Mouse (Mus musculus) thymus, postnatal 0 days (tissue): ENCODE measurements at regions not wholly inside any gene's neighbourhood (a gene's known extent, or its start where the extent isn't known, plus 50 kb on each side); places are given as distances from the start of the nearest gene placed in this dataset.
"Not testable (repeated sequence)": the region's sequence is repeated elsewhere in the genome, so short reads cannot be mapped to it uniquely, and the experiment has no call there.

ENCODE experiments used
- DNase-seq: peaks from one replicate; pipeline ENCODE4 v3.0.0-alpha.2; 2015; ENCODE audit warnings: low spot score

DNA sequence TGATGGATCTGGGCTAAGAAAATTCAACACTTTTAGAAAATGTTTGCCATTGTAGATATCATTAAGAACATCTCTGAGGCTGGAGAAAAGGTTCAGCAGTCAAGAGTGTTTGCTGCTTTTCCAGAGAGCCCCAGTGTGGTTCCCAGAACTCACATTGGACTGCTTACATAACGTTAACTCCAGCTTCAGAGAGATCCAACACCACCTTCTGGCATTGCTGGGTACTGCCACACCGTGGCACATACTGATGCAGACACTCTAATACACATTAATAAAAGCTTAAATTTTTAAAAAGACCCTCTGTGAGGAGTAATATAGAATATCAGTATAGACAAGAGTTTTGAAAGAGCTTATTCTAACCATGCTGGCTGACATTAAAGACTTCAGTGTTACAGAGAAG lies 313.6 kb upstream of the Zic4 start:
- no peak for DNase-seq

DNA sequence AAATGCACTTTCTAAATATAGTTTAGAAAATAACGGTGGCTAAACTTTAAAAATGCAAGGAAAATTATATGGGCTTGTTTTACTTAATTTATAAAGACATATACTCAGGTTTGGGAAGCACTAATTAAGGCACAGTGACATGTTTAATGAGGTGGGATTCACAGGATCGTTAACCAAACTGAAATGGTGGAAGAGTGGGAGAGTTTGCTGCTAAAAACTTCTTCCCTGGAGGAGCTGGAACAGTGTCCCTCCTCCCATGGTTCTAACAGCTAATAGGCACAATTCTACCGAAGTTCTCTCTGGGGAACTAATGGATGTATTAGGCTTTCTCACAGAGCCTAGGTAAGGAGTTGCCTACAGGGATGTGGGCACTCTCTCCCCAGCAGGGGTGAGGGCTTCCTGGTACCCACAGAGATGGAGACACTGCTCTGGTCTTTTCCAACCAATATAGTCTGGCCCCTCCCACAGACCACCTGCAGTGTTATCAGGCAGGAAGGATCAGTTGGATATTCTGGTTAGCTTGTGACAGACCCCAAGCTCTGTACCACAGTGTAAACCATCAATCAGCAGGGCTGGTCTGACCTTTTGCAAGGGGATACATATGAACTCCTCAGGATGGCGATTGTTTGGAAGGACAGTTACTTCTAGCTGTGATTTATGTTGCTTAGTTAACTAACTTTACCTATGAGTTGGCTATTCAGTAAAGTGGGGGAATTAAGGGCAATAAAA lies 309.0 kb upstream of the Zic4 start:
- DNase-seq = no peak

DNA sequence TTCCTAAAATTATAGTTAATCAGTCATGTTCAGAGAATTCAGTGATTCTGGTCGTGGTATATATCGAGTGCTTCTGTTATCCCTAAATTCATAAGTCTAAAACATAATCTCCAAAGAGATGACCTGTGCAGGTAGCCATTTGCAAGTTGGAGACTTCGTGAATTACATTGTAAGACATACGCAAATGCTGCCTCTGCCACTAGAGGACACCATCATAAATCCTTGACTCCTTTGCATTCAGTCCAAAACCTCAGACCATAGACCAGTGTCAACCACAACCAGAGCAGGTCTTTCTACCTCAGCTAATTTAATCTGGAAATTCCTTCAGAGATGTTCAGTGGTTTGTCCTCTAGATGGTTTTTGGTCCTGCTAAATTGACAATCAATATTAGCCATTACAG lies 302.8 kb upstream of the Zic4 start:
- no peak for DNase-seq

DNA sequence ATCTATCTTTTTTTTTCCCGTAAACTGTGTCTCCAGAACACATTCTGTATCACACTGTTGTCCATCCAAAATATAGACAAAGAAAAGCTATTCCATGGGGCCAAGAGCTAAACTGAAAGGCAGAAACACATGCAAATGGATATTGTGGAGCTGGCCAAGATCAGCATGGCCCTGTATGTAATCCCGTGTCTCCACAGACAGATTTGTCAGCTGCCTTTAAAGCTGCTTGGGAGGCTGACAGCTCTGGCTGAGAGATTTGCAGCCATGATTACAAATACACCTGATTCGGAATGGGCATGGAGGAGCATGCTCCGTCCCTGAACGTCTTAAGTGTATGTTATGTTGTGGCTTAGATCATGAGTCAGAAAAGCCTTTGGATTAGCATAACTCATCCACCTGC lies 292.7 kb upstream of the Zic4 start:
- no peak for DNase-seq

DNA sequence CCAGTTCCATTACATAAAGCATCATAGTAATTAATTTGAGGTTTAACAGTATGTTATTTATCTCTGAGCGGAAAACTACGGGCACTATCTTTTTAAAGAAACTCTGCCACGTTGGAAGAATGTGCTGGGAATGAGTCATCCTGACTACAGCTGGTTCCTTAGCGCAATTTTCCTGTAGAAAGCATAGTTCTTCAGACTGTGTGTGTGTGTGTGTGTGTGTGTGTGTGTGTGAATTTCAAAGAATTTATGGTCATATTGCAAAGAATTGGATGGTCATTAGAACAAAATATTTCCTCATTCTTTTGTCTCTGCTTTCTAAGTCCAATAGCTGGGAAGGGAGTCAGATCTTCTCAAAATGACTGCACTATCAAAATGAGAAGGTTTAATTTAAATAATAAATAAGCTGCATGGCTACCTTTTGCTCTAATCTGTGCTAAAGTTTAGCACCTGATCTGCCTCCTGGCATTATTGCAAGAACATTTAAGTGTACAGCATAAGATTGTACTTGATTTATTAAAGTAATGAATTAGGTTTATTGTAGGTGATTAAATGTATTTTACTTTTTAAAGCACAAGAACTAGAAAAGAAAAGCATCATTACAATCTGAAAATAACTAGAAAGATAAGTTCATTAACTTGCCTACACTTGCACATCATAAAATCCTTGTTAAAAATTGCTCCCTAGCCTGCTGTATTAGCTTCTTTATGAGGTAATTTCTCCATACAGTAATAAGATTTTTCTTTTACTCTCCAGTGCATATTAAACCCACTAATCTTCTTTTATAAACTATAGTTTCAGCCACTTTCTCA lies 288.6 kb upstream of the Zic4 start:
- DNase-seq = no peak

DNA sequence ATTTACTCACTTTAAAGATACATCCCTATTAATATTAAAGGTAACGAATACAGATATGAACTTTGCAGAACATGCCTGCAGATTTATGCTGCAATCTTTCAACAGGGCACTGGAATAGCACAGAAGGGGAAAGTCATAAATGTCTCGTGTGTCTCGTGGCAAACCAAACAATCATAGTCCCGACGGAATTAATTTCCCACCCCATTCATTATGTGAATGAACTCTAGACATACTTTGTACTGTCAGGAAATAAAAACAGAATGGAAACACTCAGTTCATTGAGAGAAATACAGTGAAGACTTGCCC lies 288.1 kb upstream of the Zic4 start:
- DNase-seq = no peak

DNA sequence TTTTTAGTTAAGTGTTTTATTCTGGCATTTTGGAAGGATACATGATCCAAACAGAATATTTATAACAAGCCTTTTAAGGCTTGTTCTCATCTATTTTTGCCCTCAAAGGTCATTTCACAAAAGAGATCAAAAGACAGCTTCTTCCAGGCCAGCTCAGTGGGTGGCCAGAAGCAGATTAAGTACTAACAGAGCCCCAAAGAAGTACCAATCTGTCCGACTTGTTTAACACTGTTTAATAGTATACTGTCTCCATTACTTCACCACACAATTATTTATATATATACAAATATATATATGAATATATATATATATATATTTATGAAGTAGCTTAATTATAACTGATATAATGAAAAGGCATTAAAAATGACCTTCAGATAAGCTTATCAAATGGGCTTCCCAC lies 284.7 kb upstream of the Zic4 start:
- DNase-seq = no peak

DNA sequence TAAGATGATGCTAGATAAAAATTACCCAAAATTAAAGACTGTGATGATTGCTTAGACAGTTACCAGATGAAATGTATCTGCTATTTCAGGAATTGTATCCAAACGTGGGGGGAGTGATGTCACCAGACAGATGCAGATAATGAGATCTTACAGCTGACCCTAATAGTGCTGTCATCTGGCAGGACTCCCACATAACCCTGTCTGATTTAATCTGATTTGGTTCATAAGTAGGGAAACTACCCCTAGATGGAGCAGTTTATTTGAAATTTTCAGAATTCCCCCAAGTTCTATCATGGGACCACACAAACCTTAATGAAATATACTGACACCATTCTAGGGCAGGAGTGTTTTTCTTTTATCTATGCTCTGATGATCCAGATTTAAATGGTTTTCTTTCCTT lies 278.4 kb upstream of the Zic4 start:
- DNase-seq = no peak

DNA sequence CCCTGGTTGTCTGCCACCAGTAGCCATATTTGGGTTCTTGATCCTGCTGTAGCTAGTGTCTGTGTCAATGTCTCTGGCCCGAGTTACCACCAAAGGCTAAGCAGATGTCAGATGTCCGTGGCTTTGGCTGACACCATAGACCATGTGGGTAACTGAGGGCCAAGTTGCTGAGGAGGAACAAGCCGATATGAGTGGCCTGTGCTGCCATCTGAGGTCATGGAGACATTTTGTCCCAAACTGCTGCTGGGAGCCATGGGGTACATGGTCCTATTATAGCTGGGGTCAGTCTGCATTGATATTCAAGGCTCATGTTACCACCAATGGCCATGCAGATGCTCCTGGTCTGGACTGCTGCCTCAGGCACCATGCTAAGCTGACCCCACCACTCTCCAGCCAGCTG lies 276.3 kb upstream of the Zic4 start:
- no peak for DNase-seq

DNA sequence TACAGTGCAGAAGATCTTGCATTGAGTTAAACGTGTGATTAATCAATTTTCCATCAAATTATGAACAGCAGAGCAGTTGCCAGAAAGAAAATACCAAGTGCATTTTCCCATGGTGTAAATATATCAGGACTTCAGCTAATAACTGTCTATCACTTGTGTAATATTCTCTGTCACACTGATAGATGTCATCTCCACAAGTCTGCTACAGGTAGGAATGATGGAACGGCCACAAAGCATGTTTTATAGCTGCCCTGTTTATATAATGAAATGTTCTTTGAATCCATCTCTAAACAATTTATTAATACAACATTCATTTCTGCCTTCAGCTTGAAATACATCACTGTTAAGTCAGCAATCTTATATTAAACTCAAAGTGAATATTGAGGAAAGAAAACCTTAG lies 272.9 kb upstream of the Zic4 start:
- no peak for DNase-seq

DNA sequence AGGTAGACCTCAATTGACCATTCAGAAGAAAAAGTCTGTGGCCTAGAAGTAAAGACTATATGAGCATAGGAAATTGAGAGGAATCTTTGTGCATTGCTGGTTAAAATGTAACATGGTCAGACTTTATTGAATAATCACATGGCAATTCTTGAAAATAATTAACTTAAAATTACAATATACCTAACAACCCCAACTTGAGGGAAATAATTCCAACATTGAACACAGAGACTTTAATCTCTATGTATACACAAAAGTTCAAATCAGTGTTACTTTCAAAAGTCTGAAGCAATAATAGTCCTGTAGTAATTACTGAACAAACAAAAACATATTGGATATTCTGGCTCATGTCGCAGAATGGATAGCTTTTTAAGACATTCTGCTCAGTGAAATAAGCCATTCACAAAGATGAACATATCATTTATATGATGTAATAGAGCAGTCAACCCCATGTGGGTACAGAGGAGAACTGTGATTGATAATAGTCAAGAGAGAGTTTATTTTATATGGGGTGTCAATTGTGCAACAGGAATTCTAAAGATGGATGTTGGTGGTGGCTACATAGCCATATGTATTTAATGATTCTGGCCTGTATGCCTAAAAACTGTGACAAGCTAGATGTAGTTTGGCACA lies 270.7 kb upstream of the Zic4 start:
- no peak for DNase-seq

DNA sequence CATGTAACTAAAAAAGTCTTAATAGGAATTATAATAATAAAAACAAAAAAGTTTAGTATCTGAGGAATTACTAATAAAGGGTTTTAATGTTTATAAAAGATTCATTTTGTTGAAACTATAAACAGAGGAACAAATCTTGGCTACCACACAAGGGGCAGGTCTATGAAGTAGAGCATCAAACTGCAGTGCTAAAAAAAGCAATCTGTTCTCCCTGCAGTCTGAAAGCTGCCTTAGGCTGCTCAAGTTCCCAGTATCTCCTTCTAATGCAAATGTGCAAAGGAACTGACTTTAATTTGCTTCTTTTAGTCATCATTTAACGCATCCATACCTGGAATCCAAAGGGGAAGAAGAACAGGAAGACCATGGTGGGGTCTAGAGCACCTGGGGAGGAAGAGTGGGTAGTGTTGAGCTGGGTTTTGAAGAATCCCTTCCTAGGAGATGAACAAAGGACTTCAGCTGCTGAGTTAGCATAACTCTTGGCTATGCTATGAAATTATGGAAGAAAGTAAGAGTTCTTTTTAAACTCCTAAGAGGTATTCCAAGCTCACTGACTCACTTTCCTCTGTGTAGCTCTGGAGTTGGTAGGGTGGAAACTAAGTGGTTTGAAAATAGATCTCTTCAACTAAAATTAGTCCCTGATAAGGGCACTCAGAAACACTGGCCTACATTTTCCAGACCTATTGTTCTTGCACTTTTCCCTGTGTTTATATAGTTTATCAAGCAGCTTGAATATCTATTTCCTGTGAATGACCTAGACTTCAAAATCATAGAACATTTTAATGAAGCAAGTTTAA lies 260.4 kb upstream of the Zic4 start:
- DNase-seq = no peak

DNA sequence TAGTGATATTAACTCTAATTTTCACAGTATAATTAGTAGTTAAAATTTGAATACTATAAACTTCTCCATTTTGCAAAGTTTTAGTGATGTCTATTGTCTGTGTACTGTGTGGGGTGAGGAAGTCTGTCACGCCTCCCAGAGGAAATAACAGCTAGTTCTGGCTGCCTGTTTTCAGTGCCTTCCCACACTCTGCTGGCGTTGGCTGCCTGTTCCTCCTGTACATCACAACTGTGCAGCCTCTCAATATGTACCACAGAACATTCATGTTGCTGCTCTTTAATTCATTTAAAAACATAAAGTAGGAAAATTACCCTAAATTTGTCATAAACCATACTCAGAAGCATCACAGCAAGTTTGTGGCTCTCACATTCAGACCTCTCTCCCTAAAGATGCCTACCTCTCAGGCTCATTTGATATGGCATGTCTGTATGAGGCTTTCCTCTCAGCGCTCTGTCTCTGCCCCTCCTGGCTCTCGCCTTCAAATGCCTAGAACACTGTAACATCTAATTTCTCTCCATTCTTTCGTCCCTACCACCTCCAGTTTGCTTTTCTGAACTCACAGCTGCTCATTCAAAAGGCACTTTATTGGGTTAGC lies 239.7 kb upstream of the Zic4 start:
- DNase-seq = no peak

DNA sequence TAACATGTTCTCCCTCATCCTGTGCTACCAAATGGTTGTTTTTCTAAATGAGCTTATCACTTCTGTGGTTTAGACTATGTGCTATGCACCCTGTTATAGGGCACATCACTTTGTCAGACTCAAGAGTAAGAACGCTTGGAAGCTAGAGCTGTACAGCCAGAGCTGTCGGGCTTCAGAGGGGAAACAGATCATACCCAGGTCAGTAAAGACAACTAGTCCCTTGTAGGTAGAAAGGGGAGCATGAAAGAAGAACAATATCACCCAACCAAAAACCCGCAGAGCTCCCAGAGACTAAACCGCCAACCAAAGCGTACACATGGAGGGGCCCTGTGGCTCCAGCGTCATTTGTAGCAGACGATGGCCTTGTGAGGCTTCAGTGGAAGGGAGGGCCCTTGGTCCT lies 239.0 kb upstream of the Zic4 start:
- DNase-seq = no peak

DNA sequence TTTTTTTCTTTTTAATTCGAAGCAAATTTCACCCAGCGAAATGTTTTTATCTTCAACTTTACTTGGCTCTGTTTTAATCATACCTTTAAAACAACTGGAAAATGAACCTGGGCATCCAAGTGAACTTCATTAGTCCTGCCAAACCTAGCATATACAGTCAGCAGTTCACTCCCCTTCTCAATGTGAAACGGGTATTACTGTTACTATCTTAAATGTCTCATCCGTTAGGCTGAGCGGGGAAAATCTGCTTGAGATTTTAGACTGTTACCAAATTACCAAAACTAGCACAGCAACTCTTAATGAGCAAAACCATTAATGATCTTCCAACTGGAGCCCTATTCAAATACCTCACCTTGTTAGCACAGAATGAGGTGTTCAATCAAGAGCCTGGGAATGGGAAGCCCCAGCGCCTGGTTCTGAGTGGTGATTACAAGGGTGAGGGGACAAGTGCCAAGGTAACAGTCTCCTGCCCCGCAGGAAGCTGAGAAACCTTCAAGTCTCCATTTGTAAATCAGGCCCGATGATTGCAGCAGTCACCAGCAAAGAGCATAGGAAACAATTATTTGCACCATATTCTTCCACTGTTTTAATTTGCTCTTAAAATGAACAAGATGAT lies 235.5 kb upstream of the Zic4 start:
- DNase-seq = no peak

DNA sequence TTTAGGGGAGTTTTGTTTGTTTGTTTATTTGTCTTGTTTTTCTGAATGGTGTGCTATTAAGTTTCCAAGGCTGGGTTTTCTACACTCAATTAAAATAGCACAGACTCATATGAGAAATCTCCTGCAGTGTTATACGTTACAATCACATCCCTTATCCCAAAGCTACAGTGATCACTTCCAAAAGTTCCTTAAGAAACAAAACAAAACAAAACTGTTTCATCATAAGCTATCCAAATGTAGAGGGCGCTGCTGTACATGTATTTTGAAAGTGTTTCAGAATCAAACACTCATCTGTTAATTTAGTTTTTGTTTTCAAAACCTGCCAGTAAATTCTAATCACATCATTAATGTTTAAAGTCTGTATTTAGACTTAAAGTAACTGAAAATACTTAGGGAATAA lies 233.7 kb upstream of the Zic4 start:
- not testable (repeated sequence) for DNase-seq

DNA sequence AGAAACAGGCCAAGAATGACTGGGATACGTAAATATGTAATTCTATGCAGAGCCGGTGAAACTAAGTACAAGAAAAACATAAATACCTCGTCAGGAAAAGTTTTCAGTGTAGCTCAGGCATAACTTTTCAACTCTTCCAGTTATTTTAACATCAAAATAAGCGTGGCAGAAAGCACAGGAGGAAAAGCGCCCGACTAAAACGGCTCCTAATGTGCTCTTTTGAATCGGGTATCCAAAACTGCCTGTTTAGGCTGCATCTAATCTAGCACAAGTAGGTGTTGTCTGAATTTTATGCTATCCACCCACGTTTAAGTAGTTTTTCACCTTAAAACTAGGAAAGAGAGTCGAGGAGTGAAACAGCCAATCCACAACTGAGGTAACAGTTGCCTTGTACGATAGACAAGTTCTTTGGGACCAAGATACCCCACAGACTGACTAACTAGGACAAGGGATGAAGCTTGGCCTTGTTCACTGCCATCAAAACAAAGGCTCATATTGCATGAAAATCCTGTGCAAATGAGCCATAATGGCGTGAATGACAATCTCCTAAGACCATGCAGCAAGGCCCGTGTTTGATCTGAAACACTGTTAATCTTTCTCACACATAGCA lies 232.0 kb upstream of the Zic4 start:
- no peak for DNase-seq

DNA sequence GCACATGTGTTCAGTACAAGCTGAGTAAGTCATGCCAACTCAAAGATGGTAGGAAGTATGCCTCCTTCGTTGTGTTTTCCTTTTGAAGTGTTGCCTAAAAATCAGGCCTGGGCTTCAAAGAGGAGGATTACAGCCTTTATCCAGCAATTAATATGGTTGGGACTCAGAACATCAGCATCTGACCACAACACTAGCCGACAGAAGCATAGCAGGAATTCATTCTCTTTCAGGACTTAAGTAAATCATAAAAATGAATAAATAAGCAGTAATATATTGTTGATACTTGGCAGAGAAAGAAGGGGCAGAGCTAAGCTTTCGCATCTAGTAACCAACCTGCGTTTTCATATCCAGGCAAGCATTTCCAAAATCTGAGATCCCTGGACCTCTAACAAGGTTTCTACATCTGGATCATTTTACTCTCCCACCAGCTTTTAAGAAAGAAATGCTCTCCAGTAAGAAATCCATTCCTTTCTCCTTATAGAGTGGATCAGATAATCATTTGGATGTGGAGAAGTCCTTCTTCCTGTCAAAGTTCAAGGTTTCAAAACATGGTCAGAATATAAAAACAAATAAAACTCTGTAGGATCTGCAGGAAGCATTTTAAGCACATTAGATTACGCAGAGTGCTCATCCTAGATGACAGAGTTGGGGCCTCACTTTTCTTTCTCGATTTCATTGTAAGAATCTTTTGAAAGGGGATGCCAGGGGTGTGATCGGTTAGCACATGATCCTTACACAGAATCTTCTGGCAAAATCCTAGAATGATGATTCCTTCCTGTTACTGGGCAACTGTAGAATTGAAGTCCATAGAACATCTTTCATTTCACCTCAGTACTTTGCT lies 230.6 kb upstream of the Zic4 start:
- DNase-seq = no peak

DNA sequence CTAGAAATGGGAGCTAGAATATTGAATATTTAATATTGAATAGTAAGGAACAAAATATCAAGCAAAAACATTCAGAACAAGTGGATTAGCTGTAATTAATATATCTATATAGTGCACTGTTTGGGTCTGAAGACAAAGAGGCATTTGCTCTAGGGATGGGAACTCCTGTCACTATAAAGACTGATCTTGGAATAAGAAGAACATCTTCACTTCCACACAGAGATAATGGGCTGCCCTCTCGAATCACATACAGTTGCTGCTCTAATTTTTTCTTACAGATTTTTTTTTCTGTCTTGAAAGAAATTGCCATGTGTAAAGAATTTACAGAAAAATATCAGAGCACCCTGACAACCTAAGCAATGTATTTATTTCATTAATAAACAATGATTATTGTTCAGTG lies 229.7 kb upstream of the Zic4 start:
- no peak for DNase-seq
